Mouse (Mus musculus) lung, postnatal 4 days (tissue): ENCODE data around the gene Myo18a.

Source experiments
- DNase-seq, 2 experiments: peaks; one replicate each; pipeline ENCODE4 v3.0.0; 2021

Myo18a gene

DNA sequence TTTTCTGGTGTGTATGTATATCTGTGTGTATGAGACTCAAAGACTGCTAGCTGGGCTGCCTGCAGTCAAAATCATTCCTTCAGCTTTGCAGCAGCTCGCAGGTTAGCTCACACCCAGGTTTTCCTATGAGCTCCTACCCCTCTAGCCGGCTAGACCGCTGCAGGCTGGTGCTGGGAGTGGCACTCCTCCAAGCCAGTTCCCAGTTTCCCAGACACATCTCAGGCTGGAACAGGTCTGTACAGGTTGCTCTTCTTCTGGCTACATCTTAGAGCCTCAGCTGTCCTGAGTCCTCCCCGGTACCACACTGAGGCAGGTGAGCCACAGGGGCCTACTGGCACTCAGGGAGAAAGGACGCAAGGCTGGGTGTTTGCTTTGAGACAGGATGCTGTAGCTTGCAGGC lies 74.8 kb downstream of the Myo18a start:
- DNase-seq = no peak

DNA sequence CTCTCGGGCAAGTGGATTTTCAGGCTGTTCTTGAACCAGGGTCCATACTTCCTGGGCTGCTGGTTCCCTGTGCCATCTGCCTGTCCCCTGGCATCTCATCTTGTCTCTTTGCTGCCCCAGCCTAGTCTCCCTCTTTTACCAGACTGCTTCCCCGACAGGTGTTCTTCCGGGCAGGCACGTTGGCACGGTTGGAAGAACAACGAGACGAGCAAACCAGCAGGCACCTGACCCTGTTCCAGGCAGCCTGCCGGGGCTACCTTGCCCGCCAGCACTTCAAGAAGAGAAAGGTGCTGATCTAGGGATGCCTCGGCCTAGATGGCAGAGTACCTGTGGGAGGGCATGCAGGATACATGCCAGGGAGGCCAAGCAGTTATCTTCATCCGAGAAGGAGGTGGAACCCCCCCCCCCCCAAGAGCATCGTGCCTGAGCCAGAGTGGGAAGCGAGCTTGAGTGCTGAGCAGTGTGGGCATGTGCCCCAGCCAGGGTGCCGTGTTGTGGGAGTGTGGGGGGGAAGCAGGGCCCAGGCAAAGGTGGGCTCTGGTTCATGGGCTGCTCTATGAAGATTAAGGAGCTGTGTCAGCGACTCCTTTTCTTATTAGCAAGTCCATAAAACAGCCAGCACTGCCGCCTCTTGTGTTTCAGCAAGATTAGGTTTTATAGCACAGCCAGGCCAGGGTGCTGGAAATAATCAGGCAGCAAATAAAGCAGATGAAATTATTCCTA lies 77.6 kb downstream of the Myo18a start:
- no peak for DNase-seq

DNA sequence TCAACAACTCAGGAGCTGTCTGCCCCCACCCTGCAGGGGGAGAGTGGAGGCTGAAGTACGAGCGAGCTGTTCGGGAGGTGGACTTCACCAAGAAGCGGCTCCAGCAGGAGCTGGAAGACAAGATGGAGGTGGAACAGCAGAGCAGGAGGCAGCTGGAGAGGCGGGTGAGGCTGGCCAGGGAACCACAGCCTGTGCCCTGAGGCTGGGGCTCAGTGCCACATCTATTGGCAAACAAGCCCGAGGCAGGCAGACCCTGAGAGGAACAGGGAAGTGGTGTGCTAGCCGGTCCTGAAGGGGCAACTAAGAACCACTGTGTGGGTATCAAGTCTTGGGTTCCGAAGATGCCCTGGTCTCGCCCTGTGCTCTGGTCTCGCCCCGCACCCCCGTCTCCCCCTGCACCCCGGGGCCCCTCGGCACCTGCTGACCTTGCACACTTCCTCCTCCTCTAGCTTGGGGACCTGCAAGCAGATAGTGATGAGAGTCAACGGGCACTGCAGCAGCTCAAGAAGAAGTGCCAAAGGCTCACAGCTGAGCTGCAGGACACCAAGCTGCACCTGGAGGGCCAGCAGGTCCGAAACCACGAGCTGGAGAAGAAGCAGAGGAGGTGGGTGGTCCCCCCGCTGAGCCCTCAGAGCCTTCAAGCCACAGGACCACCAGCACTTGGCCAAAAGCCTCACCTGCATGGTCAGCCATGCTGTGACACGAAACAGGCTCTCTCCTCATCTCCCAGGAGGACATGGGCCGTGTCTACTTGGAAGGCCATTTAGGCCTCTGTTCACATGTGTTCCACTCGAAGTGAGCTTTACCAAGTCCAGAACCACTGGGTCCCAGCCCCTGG lies 80.2 kb downstream of the Myo18a start:
- no peak for DNase-seq

DNA sequence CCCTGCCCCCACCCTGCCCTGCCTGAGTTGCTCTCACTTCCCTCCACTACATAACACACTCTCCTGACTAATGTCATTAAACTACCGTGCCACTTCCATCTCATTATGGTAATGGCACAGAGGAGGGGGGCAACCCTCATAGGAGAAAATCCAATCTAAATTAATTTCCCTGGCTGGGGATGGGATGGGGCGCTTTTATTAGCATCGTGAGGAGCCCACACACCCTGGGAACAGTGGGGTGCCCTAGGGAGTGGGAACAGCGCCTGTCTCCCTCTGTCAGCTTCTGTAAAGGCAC lies 80.8 kb downstream of the Myo18a start:
- DNase-seq = no peak

DNA sequence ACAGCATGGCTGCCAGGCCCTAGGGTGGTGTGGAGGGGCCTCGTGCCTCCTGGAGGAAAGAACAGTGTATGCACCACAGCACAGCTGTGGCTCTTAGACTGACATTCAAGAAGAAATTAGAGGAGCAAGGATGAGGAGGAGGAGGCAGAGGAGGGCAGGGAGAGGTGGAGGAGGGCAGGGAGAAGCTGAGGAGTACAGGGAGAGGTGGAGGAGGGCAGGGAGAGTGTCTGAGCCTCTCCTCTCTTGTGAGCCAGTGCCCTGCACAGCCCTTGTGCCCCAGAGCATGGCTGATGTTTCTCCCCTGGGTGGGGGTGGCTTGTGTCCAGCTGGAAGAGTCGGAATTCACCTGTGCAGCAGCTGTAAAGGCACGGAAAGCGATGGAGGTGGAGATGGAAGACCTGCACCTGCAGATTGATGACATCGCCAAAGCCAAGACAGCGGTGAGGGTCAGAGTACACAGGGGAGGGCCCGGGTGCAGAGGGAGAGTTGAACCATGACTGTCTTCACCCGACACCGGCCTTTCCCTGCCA lies 84.6 kb downstream of the Myo18a start:
- no peak for DNase-seq

DNA sequence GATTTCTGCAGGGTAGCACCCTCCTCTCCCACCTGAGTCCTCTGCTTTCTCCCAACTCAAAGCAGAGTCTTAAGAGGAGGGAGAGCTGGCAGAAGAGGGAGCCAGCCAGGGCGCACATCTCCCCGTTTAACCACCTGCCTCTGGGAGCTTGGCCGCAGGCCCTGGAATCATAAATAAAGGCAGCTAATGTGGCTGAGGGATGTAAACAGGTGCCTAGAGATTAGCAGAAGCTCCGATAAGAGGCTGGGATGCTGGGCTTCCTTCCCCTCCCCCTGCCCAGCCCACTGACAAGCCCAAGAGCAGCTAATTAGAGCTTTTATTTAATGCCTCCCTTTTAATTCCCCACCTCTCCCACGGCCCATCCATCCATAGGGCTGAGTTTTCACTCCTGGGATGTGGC lies 85.1 kb downstream of the Myo18a start:
- no peak for DNase-seq

DNA sequence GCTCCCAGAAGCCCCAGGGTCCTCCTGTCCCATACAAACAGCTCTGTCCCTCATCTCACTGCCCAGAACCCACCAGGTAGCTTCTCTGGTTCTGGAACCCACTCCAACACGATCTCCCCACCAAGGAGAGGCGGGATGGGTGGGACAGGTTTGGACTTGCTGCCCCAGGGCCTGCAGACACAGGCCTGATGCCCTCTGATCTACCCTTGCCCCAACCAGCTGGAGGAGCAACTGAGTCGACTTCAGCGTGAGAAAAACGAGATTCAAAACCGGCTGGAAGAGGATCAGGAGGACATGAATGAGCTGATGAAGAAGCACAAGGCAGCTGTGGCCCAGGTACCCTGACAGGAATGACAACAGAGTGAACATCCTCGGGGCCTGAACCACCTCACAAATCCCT lies 86.1 kb downstream of the Myo18a start:
- no peak for DNase-seq

DNA sequence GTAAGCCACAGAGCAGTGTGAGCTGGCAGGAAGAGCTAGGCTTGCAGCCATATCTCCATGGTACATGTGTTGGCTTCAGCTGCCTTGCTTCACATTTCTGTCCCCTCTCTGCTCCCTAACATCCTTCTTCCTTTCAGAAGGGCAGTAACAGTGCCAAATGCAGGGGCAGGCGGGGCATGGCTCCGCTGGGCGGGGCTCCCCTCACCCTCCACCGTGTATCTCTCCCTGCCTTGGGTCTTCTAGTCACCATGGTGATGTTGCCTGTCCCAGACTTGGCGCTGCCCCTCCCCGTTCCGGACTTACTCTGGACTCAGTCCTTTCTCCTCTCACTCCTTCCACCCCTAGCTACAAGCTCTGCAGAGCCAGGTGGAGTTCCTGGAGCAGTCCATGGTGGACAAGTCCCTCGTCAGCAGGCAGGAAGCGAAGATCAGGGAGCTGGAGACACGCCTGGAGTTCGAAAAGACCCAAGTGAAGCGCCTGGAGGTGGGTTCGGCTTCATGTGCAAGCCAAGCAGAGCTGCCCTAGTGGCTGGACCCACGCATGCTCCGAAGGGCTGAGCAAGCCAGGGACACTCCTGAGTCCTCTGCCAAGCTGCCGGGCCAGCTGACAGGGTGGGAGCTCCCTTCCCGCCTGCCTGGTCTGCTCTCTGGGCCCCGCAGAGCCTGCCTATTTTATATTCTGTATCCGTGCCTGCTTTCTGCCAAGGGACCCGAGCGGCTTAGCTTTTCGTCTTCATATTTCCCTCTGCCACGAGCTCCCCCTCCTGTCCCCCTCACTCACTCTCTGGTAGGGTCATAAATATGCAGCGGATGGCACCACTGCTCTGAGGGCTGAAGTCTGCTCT lies 87.6 kb downstream of the Myo18a start:
- peak in 1 of 2 experiments; percentile 52 for DNase-seq

DNA sequence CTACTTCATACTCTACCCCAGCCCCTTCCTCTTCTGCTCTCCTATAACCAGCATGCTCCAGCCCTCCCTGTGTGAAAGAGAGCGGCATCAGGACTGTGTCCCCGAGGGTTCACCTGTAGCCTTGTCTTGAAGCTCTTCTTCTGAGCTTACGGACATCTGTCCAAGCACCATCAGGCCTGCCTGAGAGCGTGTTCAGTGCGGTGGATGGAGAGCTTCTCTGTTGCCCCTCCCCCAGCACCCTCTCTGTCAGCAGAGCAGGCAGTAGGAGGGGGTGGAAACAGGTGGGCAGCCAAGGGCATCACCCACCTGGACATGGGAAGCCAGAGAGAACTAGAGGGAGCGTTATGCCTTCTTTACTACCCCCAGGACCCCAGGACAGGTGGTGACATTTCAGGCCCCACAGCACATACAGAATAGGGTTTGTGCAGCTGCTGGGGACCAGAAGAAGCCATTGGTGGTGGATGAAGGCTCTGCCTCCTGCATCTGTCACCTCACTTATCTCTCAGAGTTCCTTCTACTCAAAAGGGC lies 88.5 kb downstream of the Myo18a start:
- DNase-seq = no peak

DNA sequence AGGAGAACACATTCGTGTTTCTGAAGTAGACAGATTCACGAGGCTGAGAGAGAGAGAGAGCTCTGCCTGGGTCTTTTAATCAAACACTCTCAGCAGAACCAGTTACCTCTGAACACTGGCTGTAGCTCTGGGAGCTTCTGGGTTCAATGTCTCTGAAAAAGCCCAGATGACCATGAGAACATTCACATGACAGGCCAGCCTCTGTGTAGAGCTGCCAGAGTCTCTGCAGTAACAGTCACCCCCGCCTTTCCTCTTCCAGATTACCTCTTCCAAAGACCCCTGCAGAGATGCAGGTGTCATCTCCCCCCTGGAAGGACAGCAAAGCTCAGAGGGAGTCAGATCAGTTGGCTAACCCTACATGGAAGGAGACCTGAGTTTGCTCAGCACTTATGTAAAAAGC lies 89.1 kb downstream of the Myo18a start:
- DNase-seq = no peak

DNA sequence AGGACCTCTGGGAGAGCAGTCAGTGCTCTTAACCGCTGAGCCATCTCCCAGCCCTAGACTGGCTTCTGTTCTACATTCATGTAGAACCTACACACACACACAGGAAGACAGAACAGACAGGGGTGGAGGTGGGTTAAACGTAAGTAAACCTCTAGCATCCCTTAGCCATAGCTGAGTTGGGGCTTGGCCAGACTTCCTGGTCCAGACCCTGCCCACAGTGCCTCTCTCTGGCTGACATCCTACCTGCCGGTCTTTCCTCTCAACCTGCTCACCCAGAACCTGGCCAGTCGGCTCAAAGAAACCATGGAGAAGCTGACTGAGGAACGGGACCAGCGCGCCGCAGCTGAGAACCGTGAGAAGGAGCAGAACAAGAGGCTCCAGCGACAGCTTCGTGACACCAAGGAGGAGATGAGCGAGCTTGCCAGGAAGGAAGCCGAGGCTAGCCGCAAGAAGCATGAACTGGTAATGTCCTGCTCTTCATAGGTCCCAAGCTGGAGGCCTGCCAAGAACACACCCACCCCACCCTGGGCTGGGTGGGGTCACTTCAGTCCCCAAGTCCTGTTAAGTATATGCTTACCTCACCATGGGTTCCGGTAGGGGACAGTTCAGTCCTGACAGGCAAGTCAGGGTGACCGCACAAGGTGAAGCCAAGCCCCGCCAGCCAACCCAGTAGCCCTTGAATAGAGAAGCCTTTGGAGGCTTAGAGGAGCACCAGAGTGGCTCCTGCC lies 90.1 kb downstream of the Myo18a start:
- peak in 1 of 2 experiments; percentile 44 for DNase-seq

DNA sequence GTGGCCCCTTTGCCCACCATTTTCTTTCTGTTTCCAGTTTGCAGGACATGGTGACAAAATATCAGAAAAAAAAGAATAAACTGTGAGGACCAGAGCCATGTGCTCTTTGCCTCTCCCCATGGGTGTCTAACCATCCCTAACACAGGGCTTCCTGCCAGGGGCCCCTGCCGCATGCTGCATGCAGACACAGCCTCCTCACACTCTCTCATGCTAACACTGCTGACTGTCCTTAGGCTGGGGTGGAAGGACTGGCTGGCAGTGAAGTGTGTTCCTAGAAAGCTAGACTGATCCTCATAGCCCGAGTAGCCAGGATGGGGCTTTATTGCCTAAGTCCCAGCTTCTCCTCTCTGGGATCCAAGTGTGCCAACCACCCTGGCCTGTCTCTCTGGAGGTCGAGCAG lies 91.6 kb downstream of the Myo18a start:
- no peak for DNase-seq

DNA sequence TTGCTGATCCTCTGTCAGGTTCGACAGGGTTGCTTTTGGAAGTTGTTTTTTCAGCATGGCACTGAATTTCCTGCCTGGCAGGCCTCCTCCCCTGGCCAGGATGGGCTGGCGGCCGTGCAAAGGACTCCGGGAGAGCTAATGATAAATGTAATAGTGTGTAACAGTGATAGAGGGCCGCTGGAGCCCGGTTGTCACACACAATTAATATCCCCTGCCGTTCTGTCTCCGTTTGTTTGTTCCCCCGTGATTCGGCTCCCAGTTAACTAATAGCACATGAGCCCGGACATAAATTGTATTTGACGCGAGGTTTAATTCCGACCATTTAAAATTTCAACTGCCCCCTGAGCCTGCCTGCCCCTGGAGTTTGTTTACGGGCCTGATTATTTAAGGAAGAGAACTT lies 92.3 kb downstream of the Myo18a start:
- DNase-seq = no peak

DNA sequence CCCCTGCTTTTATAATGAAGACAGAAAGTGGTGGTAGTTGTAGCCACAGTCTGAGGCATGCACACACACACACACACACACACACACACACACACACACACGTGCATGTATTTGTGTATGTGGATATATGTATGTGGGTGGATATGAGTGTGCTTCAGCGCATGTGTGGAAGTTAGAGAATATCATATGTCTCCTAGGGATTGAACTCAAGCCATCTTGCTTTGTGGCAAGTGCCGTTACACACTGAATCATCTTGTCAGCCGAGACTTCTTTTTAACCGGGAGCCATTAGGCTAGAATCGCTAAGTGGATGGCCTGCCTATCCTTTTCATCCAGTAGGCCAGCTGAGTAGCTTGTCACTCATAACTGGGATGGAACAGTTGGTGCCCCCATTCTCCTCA lies 94.0 kb downstream of the Myo18a start:
- no peak for DNase-seq

DNA sequence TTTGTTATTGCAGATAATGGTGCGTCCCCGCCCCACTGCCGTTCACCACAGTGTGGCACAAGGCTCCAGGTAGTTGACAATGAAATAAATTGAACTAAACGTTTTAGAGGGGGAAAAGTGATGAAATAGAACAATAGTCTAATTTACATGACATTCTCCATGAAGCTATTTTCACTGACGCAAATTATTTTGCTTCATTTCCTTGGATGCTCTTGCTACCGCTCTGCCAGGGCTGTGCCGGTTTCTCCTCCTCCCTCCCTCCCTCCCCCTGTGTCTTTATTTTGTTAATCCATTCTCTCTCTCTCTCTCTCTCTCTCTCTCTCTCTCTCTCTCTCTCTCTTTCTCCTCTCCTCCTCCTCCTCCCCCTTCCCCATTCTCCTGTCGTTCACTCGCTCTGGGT lies 95.5 kb downstream of the Myo18a start:
- DNase-seq = no peak

DNA sequence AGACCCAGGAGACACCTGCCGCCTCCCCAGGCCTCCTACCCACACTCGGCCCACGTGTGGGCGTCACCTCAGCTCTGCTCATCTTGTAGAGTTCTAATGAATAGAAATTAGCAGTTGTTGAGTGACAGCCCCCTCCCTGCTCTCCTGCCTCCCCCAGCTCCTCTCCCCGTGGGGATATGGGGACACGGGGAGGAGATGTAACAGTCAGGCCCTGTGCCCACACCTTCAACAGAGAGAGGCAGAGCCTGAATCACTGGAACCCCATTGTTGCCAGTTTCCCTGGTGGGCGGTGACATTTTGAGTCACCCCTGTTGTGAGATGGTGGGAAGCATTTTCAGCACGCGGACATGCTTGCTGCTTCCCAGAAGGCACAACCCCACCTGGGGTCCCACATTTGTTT lies 97.9 kb downstream of the Myo18a start:
- no peak for DNase-seq

DNA sequence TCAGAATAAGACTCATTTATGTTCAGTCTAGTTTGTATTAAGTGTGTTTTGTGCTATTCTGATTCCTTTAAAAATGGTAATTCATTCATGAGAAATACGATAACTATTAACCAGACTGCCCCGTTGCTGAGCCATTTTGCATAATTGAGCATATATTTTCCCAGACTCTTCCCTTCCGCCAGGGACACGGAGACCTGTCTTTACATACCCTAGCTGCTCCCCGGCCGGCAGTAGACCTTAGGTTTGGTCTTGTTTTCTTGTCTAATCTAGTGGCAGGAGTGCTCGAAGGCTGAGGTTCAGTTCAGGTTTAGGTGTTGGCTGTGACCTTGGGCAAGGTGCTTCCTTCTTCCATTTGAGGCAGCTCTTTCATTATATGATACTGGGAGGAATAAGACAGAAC lies 99.8 kb downstream of the Myo18a start:
- DNase-seq = no peak

DNA sequence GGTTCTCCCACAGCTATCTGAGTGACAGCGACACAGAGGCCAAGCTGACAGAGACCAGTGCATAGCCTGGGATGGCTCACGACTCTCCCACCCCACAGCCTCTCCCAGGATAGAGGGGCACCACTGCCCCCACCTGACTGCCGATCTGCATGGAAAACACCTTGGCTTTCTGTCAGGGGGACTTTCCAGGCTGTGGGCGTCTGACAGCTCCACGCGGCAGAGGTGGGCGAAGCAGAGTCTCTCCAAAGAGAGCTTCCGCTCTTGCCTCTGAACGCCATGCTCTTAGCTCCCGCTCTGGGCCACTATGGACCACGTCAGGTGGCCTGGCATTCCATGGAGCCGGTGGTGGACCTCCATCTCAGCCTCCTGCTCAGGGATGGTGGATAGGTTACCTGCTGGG lies 101.7 kb downstream of the Myo18a start:
- DNase-seq = no peak

DNA sequence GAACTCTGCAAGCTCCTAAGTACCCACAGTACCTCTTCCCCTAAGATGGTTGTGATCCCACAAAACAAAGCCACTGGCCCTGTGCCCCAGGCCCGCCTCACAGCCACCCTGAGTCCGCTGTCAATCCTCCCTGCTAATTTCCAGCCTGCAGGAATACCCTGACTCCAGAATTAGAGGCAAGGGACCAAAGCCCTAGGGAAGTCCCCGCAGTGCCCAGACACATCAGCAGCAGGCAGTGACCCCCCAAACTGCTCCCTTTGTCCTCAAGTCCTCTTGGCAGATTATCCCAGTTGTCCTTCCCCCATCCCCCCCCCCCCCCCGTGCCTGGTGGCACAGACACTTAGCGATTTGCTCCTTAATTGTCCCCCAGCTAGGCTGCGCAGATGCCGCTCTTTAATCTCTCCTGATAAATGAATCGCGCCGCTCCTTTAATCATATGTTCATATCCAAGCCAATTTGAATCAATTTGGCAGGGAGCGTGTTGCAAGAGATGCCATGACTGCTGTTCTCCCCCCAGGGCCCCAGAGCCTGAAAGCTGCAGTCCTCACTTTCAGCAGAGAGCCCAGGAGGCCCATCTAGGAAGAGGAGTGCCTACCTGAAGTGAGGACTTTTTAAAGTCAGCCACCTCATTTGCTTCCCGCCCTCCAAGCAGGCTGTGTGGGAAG lies 104.5 kb downstream of the Myo18a start:
- DNase-seq = no peak

DNA sequence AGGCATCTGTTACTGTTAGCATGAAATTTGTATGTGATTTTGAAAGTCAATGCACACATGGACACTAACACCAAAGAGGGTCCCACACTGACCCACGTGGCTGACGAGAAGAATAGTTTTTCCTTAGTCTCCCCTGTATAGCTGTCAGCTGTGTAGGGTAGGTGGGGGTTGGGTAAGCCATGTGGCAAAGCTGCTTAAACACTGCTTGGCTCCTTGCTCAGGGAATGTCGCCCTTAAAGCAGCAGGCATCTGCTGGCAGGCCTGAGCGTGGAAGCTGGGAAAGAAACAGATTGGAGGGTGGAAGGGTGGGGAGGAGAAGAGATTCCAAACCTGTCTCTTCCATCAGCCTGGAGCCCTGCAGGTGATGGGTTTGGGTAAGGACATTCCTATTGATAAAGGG lies 108.4 kb downstream of the Myo18a start:
- DNase-seq = no peak

DNA sequence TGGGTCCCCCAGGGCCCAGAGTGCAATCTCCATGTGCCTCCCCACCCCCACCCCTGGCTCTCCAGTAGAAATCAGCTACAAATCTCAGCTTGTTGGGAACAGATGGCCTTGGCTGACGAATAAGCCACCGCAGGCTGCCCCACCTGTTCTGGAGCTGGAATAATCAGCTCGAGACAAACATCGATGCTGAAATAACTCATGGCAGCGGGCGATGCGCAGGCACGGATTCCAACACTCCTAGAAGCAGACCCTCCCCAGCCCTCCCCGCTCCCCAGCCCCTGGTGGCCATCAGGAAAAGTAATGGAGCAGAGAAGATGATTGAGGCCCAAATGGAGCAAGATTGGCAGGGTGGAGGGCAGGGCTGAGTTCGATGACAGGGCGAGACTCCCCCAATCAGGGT lies 109.2 kb downstream of the Myo18a start:
- no peak for DNase-seq

DNA sequence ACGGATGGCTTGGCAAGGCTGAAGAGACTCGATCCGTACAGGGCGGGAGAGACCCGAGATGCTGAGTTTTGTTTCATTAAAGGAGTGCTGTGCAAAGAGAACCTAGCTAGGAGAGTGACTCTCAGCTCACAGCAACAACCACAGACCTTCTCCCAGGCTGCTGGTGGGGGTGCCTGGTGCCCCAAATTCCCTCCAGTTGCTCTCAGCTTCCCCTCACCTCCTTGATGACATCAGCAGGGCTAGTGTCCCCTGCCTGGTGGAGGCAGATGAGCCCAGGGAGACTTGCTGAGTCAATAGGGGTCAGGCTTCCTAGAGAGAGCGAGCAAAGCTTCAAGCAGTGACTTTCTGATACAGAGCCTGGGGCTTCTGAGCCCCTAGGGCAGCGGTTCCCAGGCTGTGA lies 109.6 kb downstream of the Myo18a start:
- no peak for DNase-seq
